Mouse (Mus musculus) lung, postnatal 14 days (tissue): ENCODE results near the gene Ppfibp2.

Experiments used
- DNase-seq: peaks from one replicate; pipeline ENCODE4 v3.0.0; 2021

Gene Ppfibp2

GRCm38 (mm10) chr7:107665221-107665585, 70.2 kb downstream of the Ppfibp2 start:
- DNase-seq = peak; percentile 15

GRCm38 (mm10) chr7:107665586-107666261, 70.7 kb downstream of the Ppfibp2 start:
- peak; percentile 50 for DNase-seq

- no peak for DNase-seq
These were observed 71.4 kb downstream of the Ppfibp2 start for GRCm38 (mm10) chr7:107666262-107666902.

GRCm38 (mm10) chr7:107668514-107668913, 73.5 kb downstream of the Ppfibp2 start:
- no peak for DNase-seq

- DNase-seq = no peak
These were observed 80.2 kb downstream of the Ppfibp2 start for GRCm38 (mm10) chr7:107675224-107675623.

GRCm38 (mm10) chr7:107680151-107680852, 85.3 kb downstream of the Ppfibp2 start:
- peak; percentile 24 for DNase-seq

- no peak for DNase-seq
These were observed 86.3 kb downstream of the Ppfibp2 start for GRCm38 (mm10) chr7:107681306-107681705.

- no peak for DNase-seq
These were observed 88.2 kb downstream of the Ppfibp2 start for GRCm38 (mm10) chr7:107683162-107683561.

GRCm38 (mm10) chr7:107683622-107684021, 88.6 kb downstream of the Ppfibp2 start:
- DNase-seq = peak; percentile 27

GRCm38 (mm10) chr7:107685238-107685954, 90.4 kb downstream of the Ppfibp2 start:
- no peak for DNase-seq

- DNase-seq = no peak
These were observed 90.9 kb downstream of the Ppfibp2 start for GRCm38 (mm10) chr7:107685955-107686285.

GRCm38 (mm10) chr7:107687412-107687811, 92.4 kb downstream of the Ppfibp2 start:
- DNase-seq = no peak

GRCm38 (mm10) chr7:107688040-107688439, 93.0 kb downstream of the Ppfibp2 start:
- DNase-seq = no peak

GRCm38 (mm10) chr7:107690426-107691221, 95.6 kb downstream of the Ppfibp2 start:
- DNase-seq = no peak

GRCm38 (mm10) chr7:107691493-107691892, 96.5 kb downstream of the Ppfibp2 start:
- DNase-seq = no peak

GRCm38 (mm10) chr7:107694254-107694947, 99.4 kb downstream of the Ppfibp2 start:
- no peak for DNase-seq

- DNase-seq = no peak
These were observed 102.1 kb downstream of the Ppfibp2 start for GRCm38 (mm10) chr7:107697066-107697465.

GRCm38 (mm10) chr7:107699926-107700325, 104.9 kb downstream of the Ppfibp2 start:
- peak; percentile 34 for DNase-seq

- DNase-seq = no peak
These were observed 105.6 kb downstream of the Ppfibp2 start for GRCm38 (mm10) chr7:107700646-107701045.

GRCm38 (mm10) chr7:107702461-107703380, 107.7 kb downstream of the Ppfibp2 start:
- no peak for DNase-seq

- DNase-seq = peak; percentile 55
These were observed 110.9 kb downstream of the Ppfibp2 start for GRCm38 (mm10) chr7:107705941-107706340.
